Mouse (Mus musculus) MEL (cell line): ENCODE measurements at regions not wholly inside any gene's neighbourhood (a gene's known extent, or its start where the extent isn't known, plus 50 kb on each side); places are given as distances from the start of the nearest gene placed in this dataset.

ENCODE experiments used
- CTCF ChIP-seq, 3 experiments: IDR thresholded peaks in 2 of 3; conservative IDR thresholded peaks in 1 of 3; 2 replicates each; pipeline ENCODE4 v1.5.1; 2011 to 2012; ENCODE audit warnings: low read length in 3 of 3, low read depth in 2 of 3, mild to moderate bottlenecking in 2 of 3, improper control_type of control experiment in 1 of 3, inconsistent platforms in 1 of 3, mixed read lengths in 1 of 3, moderate library complexity in 1 of 3; ENCODE audit not compliant: control insufficient read depth in 1 of 3, insufficient read depth in 1 of 3, poor library complexity in 1 of 3, severe bottlenecking in 1 of 3
- E2F4 ChIP-seq: IDR thresholded peaks from 2 replicates; pipeline ENCODE4 v1.6.1; 2011; ENCODE audit warnings: low read depth, low read length, improper control_type of control experiment, borderline replicate concordance
- NELFE ChIP-seq: IDR thresholded peaks from 2 replicates; pipeline ENCODE4 v1.6.1; 2011; ENCODE audit warnings: low read depth, low read length, improper control_type of control experiment
- NRF1 ChIP-seq: IDR thresholded peaks from 2 replicates; pipeline ENCODE4 v1.6.1; 2014; ENCODE audit warnings: low read depth, mild to moderate bottlenecking, inconsistent platforms, low read length, improper control_type of control experiment, moderate library complexity; ENCODE audit not compliant: poor library complexity, insufficient read depth, severe bottlenecking
- POLR2A ChIP-seq, 2 experiments: IDR thresholded peaks; 2 replicates each; pipeline ENCODE4 v1.6.1; 2011 to 2012; ENCODE audit warnings: low read length in 2 of 2, mild to moderate bottlenecking in 2 of 2, control low read depth in 1 of 2, improper control_type of control experiment in 1 of 2, low read depth in 1 of 2, moderate library complexity in 1 of 2; ENCODE audit not compliant: control insufficient read depth in 1 of 2, insufficient read depth in 1 of 2, poor library complexity in 1 of 2
- SMC3 ChIP-seq: IDR thresholded peaks from 2 replicates; pipeline ENCODE4 v1.6.1; 2011; ENCODE audit warnings: low read depth, low read length, improper control_type of control experiment
- TCF12 ChIP-seq: IDR thresholded peaks from 2 replicates; pipeline ENCODE4 v1.6.1; 2014; ENCODE audit warnings: low read depth, mild to moderate bottlenecking, inconsistent platforms, low read length, improper control_type of control experiment, moderate library complexity
- USF2 ChIP-seq, 2 experiments: IDR thresholded peaks; 2 replicates each; pipeline ENCODE4 v1.6.1; 2011 to 2012; ENCODE audit warnings: improper control_type of control experiment in 2 of 2, low read length in 2 of 2, borderline replicate concordance in 1 of 2, inconsistent platforms in 1 of 2, low read depth in 1 of 2, mild to moderate bottlenecking in 1 of 2; ENCODE audit not compliant: insufficient read depth in 1 of 2
- ZMIZ1 ChIP-seq: IDR thresholded peaks from 2 replicates; pipeline ENCODE4 v1.6.1; 2012; ENCODE audit warnings: low read depth, mild to moderate bottlenecking, inconsistent platforms, low read length, improper control_type of control experiment, moderate library complexity
- ZNF384 ChIP-seq: IDR thresholded peaks from 2 replicates; pipeline ENCODE4 v1.6.1; 2012; ENCODE audit warnings: low read depth, mild to moderate bottlenecking, inconsistent platforms, low read length, improper control_type of control experiment

- no peak for TF ChIP-seq NRF1
- no peak for TF ChIP-seq SMC3
- no peak for TF ChIP-seq ZNF384
- no peak for TF ChIP-seq POLR2A (IDR thresholded peaks at IDR 0.05; ENCODE audit: control insufficient read depth in 1 of 2, insufficient read depth in 1 of 2, low read depth in 1 of 2, low read length in 2 of 2, poor library complexity in 1 of 2)
- TF ChIP-seq TCF12: no peak
- no peak for TF ChIP-seq ZMIZ1
- TF ChIP-seq CTCF (IDR thresholded peaks at IDR 0.05 in 2 of 3, conservative IDR thresholded peaks at IDR 0.05 in 1 of 3; ENCODE audit: control insufficient read depth in 1 of 3, insufficient read depth in 1 of 3, low read depth in 2 of 3, low read length in 3 of 3, poor library complexity in 1 of 3, severe bottlenecking in 1 of 3): no peak
- no peak for TF ChIP-seq E2F4
- no peak for TF ChIP-seq USF2 (IDR thresholded peaks at IDR 0.05; ENCODE audit: borderline replicate concordance in 1 of 2, insufficient read depth in 1 of 2, low read depth in 1 of 2, low read length in 2 of 2)
- TF ChIP-seq NELFE: no peak
These were observed 138.2 kb upstream of the C9orf72 start for GRCm38 (mm10) chr4:35364161-35364560.
